Mouse (Mus musculus): Measurements from ENCODE around the gene Mapt.

- no peak for TF ChIP-seq POLR2A (IDR thresholded peaks at IDR 0.05; ENCODE audit: insufficient read length, low read depth)
- TF ChIP-seq TCF12 (IDR thresholded peaks at IDR 0.05; ENCODE audit: insufficient read depth, poor library complexity, severe bottlenecking), result no peak
- TF ChIP-seq MAX (IDR thresholded peaks at IDR 0.05; ENCODE audit: low read depth), result no peak
- no peak for TF ChIP-seq USF1 (IDR thresholded peaks at IDR 0.05; ENCODE audit: low read depth)
- no peak for TF ChIP-seq POLR2AphosphoS2 (IDR thresholded peaks at IDR 0.05; ENCODE audit: insufficient read length, low read depth)
- no peak for TF ChIP-seq MYOD1 (IDR thresholded peaks at IDR 0.05; ENCODE audit: control insufficient read depth in 1 of 3, insufficient read length in 2 of 3, low read depth in 2 of 3)
- no peak for TF ChIP-seq E2F4 (IDR thresholded peaks at IDR 0.05; ENCODE audit: insufficient read depth)
- no peak for TF ChIP-seq SRF (IDR thresholded peaks at IDR 0.05; ENCODE audit: control insufficient read depth, insufficient read length, low read depth)
- TF ChIP-seq MYOG (IDR thresholded peaks at IDR 0.05; ENCODE audit: control insufficient read depth in 1 of 3, insufficient read depth in 1 of 3, insufficient read length in 2 of 3, low read depth in 2 of 3), result no peak
- no peak for TF ChIP-seq CEBPB (IDR thresholded peaks at IDR 0.05; ENCODE audit: insufficient read depth, poor library complexity, severe bottlenecking)
- TF ChIP-seq TCF3 (IDR thresholded peaks at IDR 0.05; ENCODE audit: insufficient read length, low read depth), result no peak
Observed at GRCm38 (mm10) chr11:104310226-104310887, 79.2 kb downstream of the Mapt start.
